Mouse (Mus musculus) left cerebral cortex, postnatal 10 days (tissue): ENCODE measurements around the gene Tmem125. TPM values are rescaled to one million over a fixed set of nuclear protein-coding genes. Genes with fewer than 3 reads are reported as not detected.
"Not testable (repeated sequence)": the region's sequence is repeated elsewhere in the genome, so short reads cannot be mapped to it uniquely, and the experiment has no call there.

Experiments
- DNase-seq, 2 experiments: peaks; one replicate each; pipeline ENCODE4 v3.0.0; 2021 to 2022; ENCODE audit warnings: low spot score in 2 of 2, mixed read lengths in 1 of 2; ENCODE audit errors: extremely low spot score in 1 of 2
- intact Hi-C: fragments of 180-260 bp; cut with DNase I; formaldehyde crosslinking; loops from one replicate; pipeline ENCODE4 v1.15.1; 2025
- total RNA-seq, 2 experiments: library from RNA; stranded (reverse); gene quantifications; 2 replicates each; pipeline ENCODE4 v1.2.3; 2021

The Tmem125 gene
- total RNA-seq, 2 experiments from 2014 or later: 1.5 to 1.8 TPM

DNA sequence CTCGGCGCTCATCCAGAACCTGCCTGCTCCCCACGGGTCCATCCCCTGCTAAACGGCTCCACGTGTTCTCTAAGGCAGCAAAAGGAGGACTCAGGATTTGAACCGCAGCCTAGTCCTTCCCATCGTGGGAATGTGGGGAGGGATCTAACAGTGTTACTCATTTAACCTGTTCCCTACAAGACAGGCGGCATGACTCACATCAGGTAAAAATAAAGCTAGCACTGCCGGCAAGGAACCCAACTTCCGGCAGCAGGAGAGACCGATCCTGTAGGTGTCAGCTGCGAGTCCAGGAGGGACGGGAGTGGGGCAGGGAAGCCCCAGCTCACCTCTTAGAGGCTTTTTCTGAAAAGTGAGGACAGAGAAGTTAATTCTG, 700 bp downstream of the Tmem125 start:
- intact Hi-C loops: no loop called here
- no peak for DNase-seq

GRCm38 (mm10) chr4:118542510-118543157, 1.2 kb downstream of the Tmem125 start:
- DNase-seq: no peak
- intact Hi-C loops: no loop called here

- intact Hi-C loops: no loop called here
- DNase-seq: no peak
These were observed 3.9 kb downstream of the Tmem125 start for GRCm38 (mm10) chr4:118539904-118540303.

DNA sequence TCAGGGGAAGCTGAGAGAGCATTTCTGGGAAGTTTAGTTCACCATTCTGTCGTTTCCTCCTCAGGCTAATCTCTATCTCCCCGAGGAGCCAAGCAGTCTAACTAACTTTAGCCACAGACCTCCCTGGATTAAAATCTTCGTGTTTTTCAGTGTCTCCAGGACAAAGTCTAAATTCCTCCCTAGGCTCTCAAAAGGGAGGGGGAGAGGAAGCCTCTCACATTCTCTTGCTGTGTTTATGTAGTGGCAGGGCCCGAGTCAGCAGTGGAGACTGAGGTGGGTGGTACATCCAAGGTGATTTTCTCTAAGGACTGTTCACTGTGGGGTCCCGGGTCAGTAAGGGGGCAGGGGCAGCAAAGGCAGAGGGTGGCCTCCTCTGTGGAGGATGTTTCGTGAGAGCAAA, 6.0 kb downstream of the Tmem125 start:
- intact Hi-C loops: no loop called here
- DNase-seq: no peak

DNA sequence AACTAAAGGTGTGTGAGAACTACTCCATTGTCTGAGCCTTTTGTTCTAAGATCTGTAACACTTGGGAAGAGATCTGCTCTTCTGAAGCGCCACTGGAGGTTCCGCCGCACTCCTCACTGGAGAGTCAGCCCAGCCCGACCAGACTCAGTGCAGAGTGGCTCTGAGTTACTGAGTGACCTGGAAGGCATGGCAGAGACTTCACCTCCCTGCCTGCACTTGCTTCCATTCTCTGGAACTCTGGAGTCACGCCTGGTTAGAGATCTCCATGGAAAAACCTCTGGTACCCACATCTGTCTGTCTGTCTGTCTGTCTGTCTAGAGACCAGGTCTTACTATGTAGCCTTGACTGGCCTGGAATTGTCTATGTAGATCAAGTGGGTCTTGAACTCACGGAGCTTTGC, 8.2 kb downstream of the Tmem125 start:
- no peak for DNase-seq
- intact Hi-C loops: no loop called here

DNA sequence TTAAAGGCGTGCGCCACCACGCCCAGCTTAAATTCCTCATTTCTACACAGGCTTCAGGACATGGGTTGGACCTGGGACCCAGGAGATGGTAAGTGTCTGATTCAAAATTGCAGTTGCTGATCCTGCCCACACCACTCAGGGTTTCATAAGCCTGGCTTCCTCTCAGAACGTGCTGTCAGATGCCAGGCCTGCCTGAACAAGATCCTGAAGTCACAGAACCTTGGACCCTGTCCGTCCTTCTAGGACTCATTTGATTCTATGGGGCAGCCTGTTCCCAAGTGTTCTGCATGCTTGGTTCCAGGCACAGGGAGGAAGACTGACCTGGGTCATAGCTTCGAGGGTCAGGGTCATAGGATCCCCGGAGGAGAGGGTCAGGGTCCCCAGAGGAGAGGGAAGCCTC, 10.2 kb downstream of the Tmem125 start:
- no peak for DNase-seq
- intact Hi-C loops: no loop called here

DNA sequence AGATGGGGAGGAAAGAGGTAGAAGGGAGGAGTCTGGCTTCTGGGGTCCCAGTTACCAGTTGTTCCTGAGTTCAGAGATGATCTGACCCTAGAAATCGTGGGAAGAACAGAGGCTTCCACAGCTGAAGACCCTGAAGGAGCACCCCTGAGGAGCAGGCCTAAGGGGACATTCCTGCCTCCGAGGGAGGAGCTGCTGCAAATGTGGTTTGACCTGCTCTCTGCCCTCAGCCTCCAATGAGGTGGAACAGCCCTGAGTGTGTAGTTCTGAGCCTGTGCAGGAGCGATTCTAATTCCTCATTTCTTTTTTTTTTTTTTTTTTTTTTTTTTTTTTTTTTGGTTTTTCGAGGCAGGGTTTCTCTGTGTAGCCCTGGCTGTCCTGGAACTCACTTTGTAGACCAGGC, 10.7 kb downstream of the Tmem125 start:
- intact Hi-C loops: no loop called here
- DNase-seq: no peak

- DNase-seq: no peak
- intact Hi-C loops: no loop called here
These were observed 11.2 kb downstream of the Tmem125 start for GRCm38 (mm10) chr4:118532663-118533062.

DNA sequence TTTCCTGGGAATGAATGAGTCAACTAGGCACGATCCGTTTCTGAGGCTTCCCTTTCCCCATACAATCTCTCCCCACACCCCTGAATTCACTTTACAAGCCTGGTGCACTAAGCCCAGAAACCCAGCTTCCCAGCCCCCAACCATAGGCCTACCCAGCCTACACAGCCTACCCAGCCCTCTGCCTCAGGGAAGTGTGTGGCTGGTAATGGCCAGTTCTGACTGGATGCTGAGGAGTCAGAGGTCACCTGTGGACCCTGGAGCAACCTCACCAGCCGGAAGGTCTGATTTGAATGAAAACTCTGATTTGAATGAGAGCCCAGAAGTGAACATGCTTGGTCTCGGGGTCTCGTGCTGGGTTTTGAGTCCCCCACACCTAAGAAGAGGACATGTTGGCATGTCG, 16.1 kb downstream of the Tmem125 start:
- intact Hi-C loops: no loop called here
- DNase-seq: no peak

DNA sequence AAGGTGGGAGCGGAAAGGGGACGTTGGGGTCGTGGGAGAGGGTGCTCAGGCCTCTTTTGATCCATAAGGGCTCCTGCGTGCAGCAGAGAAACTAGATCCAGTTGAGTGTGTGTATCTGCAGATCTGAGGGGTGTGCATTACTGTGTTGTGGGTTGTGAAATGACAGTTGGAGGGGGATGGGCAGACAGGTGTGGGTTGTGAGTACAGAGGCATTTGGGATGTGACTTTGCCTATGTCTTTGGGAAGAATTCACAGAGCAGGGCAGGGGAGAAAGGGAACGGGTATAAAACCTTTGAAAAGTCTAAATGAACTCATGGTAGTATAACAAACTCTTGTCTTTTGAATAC, 16.5 kb downstream of the Tmem125 start:
- intact Hi-C loops: no loop called here
- no peak for DNase-seq

DNA sequence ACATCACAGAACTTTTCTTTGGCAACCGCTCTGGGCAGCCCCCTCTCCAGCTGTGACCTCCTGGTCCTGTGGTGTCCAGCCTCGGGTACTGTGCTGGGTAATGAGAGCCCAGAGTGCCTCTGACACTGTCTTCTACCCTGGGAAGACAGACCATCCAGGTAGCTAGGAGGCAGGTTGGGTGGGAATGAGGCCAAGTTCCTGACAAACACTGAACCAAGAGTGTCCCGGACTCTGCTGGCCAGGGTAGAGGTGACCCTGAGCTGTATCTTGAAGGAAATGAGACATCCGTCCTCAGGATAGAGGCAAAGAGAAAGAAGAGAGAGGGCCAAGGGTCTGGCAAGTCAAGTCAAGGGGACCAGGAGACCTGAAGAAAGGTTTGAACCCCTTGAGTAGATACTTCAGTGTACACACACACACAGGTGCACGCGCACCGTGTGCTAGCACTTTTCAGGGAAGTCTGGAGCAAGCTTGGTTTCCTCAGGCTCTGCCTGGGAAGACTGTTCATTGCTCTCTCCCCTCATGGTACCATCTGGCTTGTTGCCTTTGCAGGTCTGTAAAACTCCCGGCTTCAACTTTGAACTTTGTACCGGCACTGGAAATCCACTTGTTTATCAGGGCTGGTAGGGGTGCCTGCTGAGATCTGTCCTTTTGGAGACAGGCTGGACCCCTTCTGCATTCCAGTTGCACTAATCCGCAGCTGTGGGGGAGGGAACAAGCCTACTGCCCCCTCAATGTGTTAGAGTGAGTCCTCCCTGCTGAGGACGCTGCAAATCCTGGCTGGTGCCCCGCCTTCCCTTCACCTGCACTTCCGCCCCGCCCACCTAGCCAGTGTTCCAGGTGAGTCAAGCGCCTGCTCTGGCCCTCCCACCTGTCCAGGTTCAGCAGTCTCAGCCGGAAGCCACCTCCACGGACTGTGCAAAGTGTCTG, 17.2 kb downstream of the Tmem125 start, which contains the start of gene 2610528J11Rik:
2610528J11Rik (plus strand) TSS at position 592 of the 927 bp plus-strand sequence.
- intact Hi-C loops: no loop called here
- no peak for DNase-seq

- intact Hi-C loops: no loop called here
- DNase-seq: no peak
These were observed 18.1 kb downstream of the Tmem125 start for GRCm38 (mm10) chr4:118525779-118526178.

DNA sequence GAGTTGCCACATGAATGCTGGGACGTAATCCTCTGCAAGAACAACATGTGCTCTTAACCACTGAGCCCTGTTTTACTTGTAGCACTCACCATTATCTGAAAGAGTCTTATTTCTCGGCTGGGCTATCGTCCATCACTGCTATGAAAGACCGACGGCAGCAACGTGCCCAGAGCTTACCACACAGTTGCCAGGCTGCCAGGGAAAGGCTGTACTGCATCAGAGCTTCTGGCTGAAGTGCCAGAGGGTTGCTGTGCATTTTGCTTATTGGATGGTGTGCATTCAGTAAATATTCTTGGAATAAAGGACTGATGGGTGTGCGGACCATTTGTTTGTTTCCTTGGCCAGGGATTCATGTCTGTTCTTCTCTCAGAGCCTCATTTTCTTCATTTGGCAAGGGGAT, 19.9 kb downstream of the Tmem125 start:
- intact Hi-C loops: no loop called here
- peak in 1 of 2 experiments; percentile 10 for DNase-seq

GRCm38 (mm10) chr4:118522248-118522647, 21.6 kb downstream of the Tmem125 start:
- intact Hi-C loops: no loop called here
- DNase-seq: no peak

GRCm38 (mm10) chr4:118518208-118518607, 25.6 kb downstream of the Tmem125 start:
- DNase-seq: no peak
- intact Hi-C loops: no loop called here

- intact Hi-C loops: no loop called here
- no peak for DNase-seq
These were observed 26.2 kb downstream of the Tmem125 start for GRCm38 (mm10) chr4:118517497-118518146.

GRCm38 (mm10) chr4:118516699-118517496, 26.9 kb downstream of the Tmem125 start:
- peak in 1 of 2 experiments; percentile 47 for DNase-seq
- intact Hi-C loops: no loop called here

DNA sequence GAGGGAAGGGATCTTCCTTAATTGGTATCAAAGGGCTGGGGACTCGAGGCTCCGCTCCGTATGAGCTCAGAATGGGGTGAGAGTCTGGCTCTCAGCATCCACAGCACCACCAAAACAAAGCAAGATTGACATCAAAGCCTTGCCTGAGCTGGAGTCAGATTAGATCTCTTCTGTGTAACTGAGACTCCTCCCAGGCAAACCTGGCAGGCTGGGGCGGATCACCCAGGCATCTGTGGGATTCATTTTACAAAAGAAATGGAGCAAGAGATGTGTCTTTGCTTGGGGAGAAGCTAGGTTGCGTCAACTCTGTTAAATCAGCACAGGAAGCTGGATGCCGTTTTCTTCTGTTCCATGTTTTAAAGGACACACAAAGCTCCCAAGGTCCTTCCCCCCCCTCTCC, 34.8 kb downstream of the Tmem125 start:
- DNase-seq: peak in 1 of 2 experiments; percentile 50
- intact Hi-C loops: no loop called here

GRCm38 (mm10) chr4:118507171-118507570, 36.7 kb downstream of the Tmem125 start:
- intact Hi-C loops, DNase-seq: not testable (repeated sequence)
